Mouse (Mus musculus) megakaryocyte-erythroid progenitor cell, adult 5-6 weeks (primary cell): ENCODE measurements around the gene Tedc1. TPM values are rescaled to one million over a fixed set of nuclear protein-coding genes. Genes with fewer than 3 reads are reported as not detected.
A peak's percentile ranks its signal among the peaks of the same experiment; 100 is the strongest.
"Not testable (repeated sequence)": the region's sequence is repeated elsewhere in the genome, so short reads cannot be mapped to it uniquely, and the experiment has no call there.

Experiments
- ATAC-seq: replicated peaks from 2 replicates; pipeline ENCODE4 v1.8.0; 2016; ENCODE audit warnings: mild to moderate bottlenecking, inconsistent platforms; ENCODE audit not compliant: severe bottlenecking, poor library complexity, low FRiP score, low TSS enrichment
- total RNA-seq, 2 experiments: library from RNA; stranded (forward) in 1 of 2; stranded (reverse) in 1 of 2; fragments of 200-1000, 215-1000 nt in 1 of 2; fragments of >200 nt in 1 of 2; fragmentation: Nextera tagmentation in 1 of 2; gene quantifications; 2 replicates each; pipeline ENCODE4 v1.2.3; 2014 to 2017

The Tedc1 gene
- total RNA-seq, 2 experiments from 2014 or later = 13.5 to 15.7 TPM

DNA sequence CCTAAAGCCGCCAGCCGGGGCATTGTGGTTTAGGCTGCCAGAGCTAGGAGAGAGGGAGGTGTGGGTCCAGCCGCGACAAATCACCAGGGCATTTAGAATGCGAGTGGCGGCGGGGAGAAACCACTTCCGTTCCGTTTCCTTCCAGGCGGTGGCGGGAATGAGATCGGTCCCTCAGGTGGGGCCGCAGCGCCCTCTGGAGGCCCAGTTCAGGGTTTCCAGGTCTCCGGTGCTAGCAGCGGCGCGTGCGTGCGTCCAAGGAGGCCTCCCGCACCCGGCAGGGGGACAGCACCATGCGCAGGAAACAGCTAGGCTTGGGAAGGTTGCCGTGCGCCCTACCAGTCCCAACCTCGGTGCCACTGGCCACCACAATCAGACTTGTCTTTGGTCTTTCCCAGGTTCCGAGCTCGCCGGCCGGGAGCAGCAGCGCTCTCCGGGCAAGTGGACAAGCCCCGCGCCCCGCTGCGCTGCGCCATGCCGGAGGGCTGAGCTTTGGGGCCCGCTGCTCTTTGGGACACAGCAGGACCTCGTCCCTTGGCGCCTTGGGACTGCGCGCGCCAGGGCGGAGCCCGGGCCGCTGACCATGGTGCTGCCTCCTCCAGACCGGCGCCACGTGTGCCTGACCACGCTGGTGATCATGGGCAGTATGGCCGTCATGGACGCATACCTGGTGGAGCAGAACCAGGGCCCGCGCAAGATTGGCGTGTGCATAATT lies 31.5 kb downstream of the Tedc1 start:
- peak; percentile 73 for ATAC-seq

DNA sequence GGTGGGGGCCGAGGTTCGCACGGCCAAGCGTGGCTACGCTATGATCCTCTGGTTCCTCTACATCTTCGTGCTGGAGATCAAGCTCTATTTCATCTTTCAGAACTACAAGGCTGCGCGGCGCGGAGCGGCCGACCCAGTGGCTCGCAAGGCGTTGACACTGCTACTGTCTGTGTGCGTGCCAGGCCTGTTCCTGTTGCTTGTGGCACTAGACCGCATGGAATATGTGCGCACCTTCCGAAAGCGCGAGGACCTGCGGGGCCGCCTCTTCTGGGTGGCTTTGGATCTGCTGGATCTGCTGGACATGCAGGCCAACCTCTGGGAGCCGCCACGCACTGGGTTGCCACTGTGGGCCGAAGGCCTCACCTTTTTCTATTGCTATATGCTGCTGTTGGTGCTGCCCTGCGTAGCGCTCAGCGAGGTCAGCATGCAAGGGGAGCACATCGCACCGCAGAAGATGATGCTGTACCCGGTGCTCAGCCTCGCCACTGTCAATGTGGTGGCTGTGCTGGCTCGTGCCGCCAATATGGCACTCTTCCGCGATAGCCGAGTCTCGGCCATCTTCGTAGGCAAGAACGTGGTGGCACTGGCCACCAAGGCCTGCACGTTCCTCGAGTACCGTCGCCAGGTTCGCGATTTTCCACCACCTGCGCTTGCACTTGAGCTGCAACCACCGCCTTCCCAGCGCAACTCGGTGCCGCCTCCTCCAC lies 32.3 kb downstream of the Tedc1 start:
- no peak for ATAC-seq

DNA sequence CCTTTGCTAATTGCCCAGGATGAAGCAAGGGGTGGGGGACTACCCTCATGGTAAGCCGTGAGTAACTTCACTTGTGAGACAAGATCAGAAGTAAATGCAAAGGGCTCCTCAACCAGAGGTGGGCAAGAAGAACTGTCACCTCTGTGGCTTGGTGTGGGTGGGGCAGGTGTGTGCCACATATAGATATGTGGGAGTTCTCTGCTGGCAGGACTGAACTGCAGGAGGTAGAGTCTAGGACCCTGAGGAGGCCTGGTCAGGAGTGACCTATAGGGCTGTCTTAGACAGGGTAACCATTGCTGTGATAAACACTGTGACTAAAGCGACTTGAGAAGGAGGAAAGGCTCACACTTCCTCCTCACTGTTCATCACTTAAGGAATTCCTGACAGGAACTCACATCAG lies 37.2 kb downstream of the Tedc1 start:
- peak; percentile 57 for ATAC-seq

DNA sequence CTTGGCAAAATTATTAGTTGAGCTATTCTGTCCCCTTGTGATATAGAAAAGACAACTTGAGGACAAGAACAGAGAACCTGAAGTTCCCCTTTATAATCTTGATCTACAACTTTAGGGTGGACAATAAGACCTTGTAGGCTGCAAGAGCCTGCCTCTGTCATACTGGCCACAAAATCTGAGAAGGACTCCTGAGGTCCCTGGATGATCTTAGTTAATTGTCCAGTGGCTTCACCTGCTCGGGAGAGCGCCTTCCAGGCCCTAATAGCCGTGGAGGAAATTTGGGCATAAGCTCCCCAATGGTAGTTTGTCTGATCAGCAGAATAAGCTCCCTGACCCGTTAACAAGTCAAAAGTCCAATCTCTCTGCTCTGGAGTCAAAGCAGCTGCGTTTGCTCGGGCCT lies 42.9 kb downstream of the Tedc1 start:
- not testable (repeated sequence) for ATAC-seq

DNA sequence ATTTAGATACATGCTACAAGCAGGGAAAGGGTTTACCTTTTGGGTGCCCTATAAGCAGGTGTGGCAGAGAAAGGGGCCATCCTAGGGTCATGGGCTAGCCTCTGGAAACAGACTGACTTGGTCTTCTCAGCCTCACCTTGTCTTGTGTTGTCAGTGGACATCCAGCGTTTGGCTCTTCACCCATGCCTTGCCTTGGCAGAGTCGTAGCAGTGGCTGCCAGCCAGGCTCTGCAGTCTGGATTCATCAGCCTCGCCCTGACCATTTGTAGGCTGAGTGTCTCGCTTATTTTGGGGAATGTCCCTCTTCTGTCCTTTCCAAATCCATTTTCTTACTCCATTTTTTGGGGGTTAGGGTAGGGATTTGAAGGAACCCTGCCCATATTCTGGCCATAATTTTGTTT lies 45.1 kb downstream of the Tedc1 start:
- no peak for ATAC-seq

DNA sequence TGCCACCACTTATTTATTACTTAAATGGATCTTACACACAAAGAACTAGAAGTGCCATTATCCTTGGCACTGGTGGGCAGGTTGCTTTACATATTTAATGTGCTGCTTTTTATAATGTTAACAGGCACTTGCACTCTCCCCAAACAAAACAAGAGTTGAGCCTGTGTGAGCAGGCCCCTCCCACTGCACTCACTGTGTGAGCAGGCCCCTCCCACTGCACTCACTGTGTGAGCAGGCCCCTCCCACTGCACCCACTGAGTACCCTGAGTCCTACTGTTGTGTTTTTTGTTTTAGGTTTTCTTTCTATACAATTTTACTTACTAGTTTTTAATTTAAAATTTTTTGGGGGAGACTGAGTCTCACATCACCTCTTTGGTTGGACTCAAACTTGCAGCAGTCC lies 45.8 kb downstream of the Tedc1 start:
- no peak for ATAC-seq

DNA sequence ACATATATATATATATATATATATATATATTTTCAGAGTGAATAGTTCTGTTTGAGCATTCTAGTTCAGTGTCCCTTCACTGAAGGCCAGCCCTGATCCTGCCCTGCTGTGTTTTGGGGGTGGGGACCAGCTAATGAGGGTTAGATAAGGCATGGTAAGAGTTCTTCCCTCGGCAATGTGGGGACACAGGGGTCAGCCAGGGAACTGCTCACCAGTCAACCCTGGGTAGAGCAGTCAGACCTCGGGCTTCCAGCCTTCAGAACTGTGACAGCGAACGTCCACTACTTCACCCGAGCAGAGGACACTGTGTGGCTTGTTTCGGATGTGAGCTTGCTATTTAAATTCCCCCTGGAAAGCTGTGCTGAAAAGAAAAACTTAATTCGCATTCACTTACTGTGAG lies 47.3 kb downstream of the Tedc1 start:
- no peak for ATAC-seq

DNA sequence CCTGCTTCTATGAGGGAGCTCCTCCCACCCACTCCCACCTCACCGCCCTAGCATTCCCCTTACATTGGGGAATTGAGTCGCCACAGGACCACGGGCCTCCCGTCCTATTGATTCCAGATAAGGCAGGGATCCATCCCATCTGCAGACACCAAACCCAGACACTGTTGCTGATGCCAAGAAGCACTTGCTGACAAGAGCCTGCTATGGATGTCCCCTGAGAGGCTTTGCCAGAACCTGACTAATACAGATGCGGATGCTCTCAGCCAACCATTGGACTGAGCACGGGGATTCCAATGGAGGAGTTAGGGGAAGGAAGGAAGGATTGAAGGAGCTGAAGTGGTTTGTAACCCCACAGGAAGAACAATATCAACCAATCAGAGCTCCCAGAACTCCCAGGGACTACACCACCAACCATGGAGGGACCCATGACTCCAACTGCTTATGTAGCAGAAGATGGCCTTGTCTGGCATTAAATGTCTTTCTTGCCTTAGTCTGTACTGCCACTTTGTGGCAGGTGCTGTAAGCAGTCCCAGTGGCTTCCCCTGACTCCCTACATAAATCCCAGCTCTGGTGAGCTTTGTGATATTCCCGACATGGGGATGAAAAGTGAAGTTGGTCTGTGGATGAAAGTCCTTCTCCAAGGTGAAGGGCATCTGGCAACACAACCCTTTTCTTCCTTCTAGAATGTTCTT lies 49.2 kb downstream of the Tedc1 start:
- no peak for ATAC-seq

DNA sequence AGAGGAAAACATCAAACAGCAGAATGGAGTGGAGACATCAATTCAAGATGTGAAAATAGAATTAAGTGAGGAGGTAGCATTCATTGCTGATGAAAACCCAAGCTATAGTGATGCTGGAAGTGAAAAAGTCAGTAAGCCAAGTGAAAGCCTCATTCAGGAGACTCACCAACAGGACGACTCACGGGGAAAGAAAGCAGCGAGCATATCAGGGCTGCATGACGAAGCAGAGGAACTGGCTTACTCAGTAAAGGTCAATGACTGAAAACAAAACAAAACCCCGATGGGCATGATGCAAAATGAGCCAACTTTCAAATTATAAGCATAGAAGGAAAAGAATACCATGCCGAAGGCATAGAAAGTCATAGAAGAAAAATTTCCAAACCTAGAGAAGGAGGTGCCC lies 51.5 kb downstream of the Tedc1 start:
- ATAC-seq = no peak

DNA sequence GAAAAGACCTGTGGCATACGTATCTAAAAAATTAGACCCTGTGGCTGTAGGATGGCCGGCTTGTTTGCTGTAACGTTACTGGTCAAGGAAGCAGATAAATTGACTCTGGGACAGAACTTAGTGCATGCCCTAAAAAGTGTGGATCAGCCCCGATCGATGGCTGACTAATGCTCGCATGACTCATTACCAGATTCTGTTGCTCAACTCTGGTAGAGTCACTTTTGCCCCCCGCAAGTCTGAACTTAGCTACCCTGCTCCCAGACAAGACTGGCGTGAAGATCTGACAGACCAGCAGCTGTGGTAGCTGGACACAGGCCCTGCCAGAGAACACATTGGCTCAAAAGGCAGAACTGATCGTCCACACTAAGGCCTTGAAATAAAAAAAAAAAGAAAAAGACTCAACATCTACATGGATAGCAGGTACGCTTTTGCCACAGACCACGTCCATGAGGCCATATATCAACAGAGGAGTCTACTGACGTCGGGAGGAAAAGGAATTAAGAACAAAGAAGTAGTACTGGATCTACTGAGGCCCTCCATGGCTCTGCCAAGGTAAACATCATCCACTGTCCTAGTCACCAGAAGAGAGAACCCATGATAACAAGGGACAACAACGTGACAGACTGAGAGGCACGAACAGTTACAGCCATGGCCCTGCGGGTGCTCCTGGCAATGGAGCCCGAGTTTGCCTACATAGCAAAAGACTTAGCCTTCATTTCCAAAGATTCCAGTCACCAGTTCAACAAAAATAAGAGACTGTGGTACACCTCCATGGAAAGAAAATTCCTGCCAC lies 54.6 kb downstream of the Tedc1 start:
- no peak for ATAC-seq

DNA sequence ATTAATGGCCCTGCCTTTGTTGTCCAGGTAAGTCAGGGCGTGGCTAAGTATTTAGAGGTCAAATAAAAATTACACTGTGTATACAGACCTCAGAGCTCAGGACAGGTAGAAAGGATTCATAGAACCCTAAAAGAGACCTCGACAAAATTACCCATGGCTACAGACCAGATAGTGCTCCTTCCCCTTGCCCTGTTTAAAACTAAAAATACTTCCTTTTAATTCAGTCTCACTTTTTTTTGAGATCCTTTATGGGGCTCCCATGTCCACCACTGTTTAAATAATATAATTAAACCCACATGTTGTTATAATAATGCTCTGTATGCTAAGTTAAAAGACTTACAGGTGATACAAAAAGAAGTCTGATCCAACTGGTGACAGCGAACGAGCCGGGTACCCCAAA lies 55.6 kb downstream of the Tedc1 start:
- ATAC-seq = no peak

DNA sequence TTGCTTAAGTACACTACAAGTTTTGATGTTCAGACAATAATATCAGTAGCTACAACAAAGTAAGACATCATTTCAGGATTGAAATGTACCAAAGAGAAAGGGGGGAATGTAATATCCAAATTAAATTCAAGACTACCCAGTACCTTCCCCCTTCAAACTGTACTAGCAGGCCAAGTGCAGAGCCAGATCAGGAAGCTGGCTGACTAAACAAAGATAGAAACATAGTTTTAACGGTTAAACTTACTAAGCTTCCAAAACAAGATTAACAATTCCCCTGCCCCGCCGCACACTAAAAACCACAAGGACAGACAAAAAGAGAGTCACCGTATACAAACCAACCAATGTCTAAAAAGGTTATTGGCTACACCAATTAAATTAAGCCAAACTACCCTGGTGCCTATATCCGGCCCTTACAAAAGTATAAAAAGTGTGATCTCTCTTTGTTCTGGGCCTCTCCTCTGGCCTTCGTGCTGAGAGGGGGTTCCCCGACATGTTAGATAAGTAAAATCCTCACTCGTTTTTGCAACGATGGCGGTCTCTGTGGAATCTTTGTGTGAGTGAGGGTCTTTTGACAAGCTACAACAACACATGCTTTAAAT lies 56.2 kb downstream of the Tedc1 start:
- no peak for ATAC-seq

DNA sequence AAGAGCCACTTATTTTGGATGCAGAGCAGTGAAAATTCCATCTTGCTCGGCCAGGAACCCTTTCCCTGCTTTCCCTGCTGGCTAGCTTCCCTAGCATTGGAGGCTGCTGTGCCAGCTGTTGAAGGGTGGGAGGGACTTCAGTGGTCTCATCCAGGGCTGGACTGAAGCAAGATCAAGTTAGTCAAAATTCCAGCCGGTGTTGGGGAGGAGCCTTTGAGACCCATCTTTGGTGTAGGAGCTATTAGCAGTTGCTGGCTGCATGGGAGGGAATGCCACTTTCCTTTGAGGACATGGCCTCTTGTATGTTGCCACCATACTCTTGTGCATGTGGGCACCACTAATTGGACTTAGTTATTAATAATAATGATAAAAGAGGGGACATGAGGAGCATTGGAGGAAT lies 57.0 kb downstream of the Tedc1 start:
- no peak for ATAC-seq

DNA sequence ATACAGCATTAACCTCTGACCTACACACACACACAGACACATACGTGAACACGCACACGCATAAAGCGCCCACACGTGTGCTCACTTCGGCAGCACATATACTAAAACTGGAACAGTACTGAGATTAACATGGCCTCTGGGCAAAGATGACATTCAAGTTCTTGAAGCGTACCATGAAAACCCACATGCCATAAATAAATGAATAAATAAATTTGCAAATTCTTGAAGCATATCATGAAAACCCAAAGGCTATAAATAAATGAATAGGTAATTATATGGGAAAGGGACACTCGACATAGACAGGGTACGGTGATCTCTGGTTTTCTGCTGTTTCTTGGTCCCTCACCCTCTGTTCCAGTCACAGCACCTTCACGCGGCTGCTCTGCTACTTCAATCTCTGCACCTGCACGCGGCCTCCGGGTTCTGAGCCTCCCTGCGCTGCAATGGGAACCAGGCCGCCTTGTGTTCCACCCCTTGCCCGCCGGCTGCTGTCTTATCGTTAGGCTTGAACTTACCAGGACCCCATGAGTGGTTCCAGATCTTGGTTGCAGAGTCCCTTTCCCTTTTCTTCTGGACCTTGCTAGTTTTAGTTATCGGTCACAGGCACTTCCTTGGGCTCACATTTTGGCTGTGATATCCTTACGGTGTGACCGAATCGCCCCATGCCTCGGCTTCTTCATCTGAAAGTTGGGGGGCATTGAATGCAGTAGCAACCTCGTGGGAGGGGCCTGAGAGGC lies 58.0 kb downstream of the Tedc1 start:
- ATAC-seq = no peak

DNA sequence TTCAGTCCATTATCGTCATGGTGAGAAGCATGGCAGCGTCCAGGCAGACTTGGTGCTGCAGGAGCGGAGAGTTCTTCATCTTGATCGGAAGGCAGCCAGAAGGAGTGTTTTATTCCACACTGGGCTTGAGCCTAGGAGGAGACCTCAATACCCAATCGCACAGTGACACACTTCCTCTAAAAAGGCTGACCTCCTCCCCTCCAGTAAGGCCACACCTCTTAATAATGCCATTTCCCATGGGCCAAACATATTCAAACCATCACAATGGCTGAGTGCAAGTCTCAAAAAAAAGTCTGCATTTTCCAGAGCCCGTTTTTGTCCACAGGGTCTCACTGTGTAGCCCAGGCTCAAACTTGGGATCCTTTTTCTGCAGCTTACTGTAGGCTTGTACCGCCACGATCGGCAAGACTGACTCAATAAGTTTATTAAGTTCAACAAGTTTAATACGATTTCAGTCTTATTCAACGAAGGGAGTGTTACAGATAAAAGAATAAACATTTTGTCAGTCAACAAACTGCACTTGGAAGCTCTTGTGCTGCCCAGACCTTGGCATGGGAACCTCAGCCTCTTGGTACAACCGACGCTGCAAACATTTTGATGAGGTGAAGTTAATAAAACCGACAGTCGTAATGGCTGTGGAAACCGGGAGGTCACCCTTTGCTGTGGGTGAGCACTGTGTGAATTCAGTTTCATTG lies 58.9 kb downstream of the Tedc1 start:
- ATAC-seq = no peak
